Mouse (Mus musculus): ENCODE data around the gene Gsta3. TPM values are rescaled to one million over a fixed set of nuclear protein-coding genes. Genes with fewer than 3 reads are reported as not detected.

The Gsta3 gene
- polyA plus RNA-seq, 1 experiment, result not detected

DNA sequence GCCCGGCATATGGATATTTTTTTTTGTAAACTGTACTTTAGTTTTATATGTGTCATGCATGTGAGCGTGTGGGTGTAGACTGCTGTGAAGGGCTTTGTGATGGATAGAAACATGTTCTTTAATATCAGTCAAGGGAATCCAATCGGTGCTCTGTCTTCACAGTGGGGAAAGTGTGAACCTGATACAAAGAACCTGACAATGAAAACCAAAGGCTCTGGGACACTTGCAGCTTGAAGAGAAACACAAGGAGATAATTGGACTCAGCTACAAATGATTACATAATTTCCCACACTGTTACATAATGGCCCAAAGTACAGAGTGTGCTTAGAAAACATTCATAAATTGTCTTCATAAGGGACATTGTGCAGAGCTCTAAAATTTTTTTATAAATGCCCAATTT lies 65.1 kb downstream of the Gsta3 start:
- no peak for TF ChIP-seq CTCF (IDR thresholded peaks at IDR 0.05; ENCODE audit: insufficient read depth, low read depth, low read length)
- 89% methylated on average over 3 of the region's 3 CpGs for WGBS
- H3K27ac ChIP-seq (ENCODE audit: insufficient read depth, low read depth, low read length), result no peak overlapping the region
- no peak overlapping the region for H3K4me3 ChIP-seq (ENCODE audit: insufficient read depth, low read depth, low read length)
- H3K4me1 ChIP-seq (ENCODE audit: control insufficient read depth, insufficient read depth, low read length), result no peaks in the 10 kb centered on the region

DNA sequence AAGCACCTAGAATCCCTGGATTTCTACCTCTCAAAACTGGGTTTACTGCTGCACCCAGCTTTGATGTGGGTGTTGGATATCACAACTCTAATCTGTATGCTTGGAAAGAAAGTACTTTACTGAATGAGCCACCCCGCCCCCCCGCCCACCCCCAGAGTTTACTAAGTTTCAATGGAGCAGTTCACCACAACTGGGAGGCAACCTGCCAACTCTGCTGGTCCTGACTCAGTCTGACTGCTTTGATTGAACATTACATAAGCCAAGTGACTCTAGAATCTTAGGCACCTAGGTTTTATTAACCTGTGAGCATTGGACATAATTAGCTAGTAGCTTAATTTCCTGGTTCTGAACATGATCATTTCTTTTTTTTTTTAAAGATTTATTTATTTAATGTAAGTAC lies 73.9 kb downstream of the Gsta3 start:
- Histone ChIP-seq H3K27ac (ENCODE audit: insufficient read depth, low read depth, low read length) (no peak overlapping the region), H3K4me3 (ENCODE audit: insufficient read depth, low read depth, low read length) (no peak overlapping the region), H3K4me1 (ENCODE audit: control insufficient read depth, insufficient read depth, low read length) (no peaks in the 10 kb centered on the region)
- no peak for TF ChIP-seq POLR2A (IDR thresholded peaks at IDR 0.05; ENCODE audit: insufficient read depth, low read depth, low read length)
- TF ChIP-seq CTCF (IDR thresholded peaks at IDR 0.05; ENCODE audit: insufficient read depth, low read depth, low read length), result no peak
- WGBS, result 85% methylated on average over 2 of the region's 2 CpGs

Other genes starting within 250 kb of the Gsta3 start
- not detected in 2 replicates for gene Tram2, start 161.4 kb upstream of the Gsta3 start, polyA plus RNA-seq (2012; ENCODE audit: insufficient read depth, insufficient read length, low replicate concordance, missing spikeins)
- not detected in 2 replicates for gene Tmem14a, start 22.0 kb upstream of the Gsta3 start, polyA plus RNA-seq (2012; ENCODE audit: insufficient read depth, insufficient read length, low replicate concordance, missing spikeins)
- gene Khdc1a, start 109.1 kb downstream of the Gsta3 start, polyA plus RNA-seq (2012; ENCODE audit: insufficient read depth, insufficient read length, low replicate concordance, missing spikeins), result not detected in 2 replicates
- not detected in 2 replicates for gene Khdc1c, start 127.7 kb downstream of the Gsta3 start, polyA plus RNA-seq (2012; ENCODE audit: insufficient read depth, insufficient read length, low replicate concordance, missing spikeins)
- gene Khdc1b, start 143.0 kb downstream of the Gsta3 start, polyA plus RNA-seq (2012; ENCODE audit: insufficient read depth, insufficient read length, low replicate concordance, missing spikeins), result not detected in 2 replicates

Measured in olfactory bulb, adult 2 months (tissue).